Comparison of ENCODE assay signal across 8 mouse cellular contexts in the genomic region with DNA sequence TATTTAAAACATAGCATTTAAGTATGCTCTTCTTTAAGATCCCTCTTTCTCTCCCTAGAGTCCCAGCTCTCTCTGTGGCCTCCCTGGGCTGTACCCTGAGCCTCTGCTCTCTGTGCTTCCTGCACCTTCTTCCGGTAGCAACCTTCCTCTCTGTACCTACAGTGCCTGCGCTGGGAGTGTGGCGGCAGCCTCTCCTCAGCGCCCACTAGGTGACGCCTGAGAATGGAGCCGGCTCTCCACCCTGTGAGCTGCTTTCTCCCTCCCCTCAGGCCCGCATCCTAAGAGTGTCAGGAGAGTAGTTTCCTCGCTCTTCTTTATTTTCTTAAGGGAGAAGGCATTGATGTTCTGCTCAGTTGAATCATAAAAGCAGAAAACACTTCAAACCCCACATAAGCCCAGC. TPM values are rescaled to one million over a fixed set of nuclear protein-coding genes. Genes with fewer than 3 reads are reported as not detected.
DNase-seq lines count a peak whose midpoint lies in the region; ATAC-seq and TF ChIP-seq lines count a peak whose summit lies in the region.
"Had no signal": no experiment of that assay in that cellular context is flagged by ENCODE, and none has a peak within 500 bp of the region (broad histone marks: within the 10 kb centered on the region; RNA-seq: fewer than 3 reads in every experiment).

No protein-coding gene starts in this region.

- no peaks in the 10 kb centered on the region for H3K36me3 ChIP-seq in lung, embryonic 14.5 days (ENCODE audit: insufficient read depth)
- no peaks in the 10 kb centered on the region for H3K36me3 ChIP-seq in midbrain, embryonic 16.5 days (ENCODE audit: control insufficient read depth, insufficient read depth, low read length)
- H3K36me3 ChIP-seq: liver, embryonic 13.5 days had no signal

- no peak overlapping the region for H3K4me3 ChIP-seq in lung, embryonic 14.5 days (ENCODE audit: low read depth, low read length)
- no peak overlapping the region for H3K4me3 ChIP-seq in cortical plate, adult 2 months (ENCODE audit: insufficient read depth, low read length)
- H3K4me3 ChIP-seq in midbrain, embryonic 16.5 days (ENCODE audit: low read depth, low read length) = no peak overlapping the region
- H3K4me3 ChIP-seq: liver, embryonic 13.5 days had no signal

- peak; percentile 70 for TF ChIP-seq CTCF in lung, embryonic 14.5 days (IDR thresholded peaks at IDR 0.05; ENCODE audit: low read depth)
- TF ChIP-seq CTCF in cortical plate, adult 2 months (IDR thresholded peaks at IDR 0.05; ENCODE audit: extremely low read depth, insufficient read depth, low read length) = peak; percentile 33; the same call in 1 of the 2 replicates

- no peaks in the 10 kb centered on the region for H3K9me3 ChIP-seq in lung, embryonic 14.5 days (ENCODE audit: low read depth, low read length)
- no peaks in the 10 kb centered on the region for H3K9me3 ChIP-seq in midbrain, embryonic 16.5 days (replicated peaks; ENCODE audit: control insufficient read depth, low read length, poor library complexity, severe bottlenecking)
- H3K9me3 ChIP-seq: liver, embryonic 13.5 days had no signal

- no peak overlapping the region for H3K9ac ChIP-seq in lung, embryonic 14.5 days
- H3K9ac ChIP-seq in midbrain, embryonic 16.5 days (ENCODE audit: low read depth, low read length) = no peak overlapping the region
- H3K9ac ChIP-seq: liver, embryonic 13.5 days had no signal

- H3K4me2 ChIP-seq in lung, embryonic 14.5 days = no peak overlapping the region
- no peak overlapping the region for H3K4me2 ChIP-seq in midbrain, embryonic 16.5 days (ENCODE audit: low read length)
- H3K4me2 ChIP-seq: liver, embryonic 13.5 days had no signal

- peak; percentile 63; the same call in 1 of the 2 replicates for ATAC-seq in lung, embryonic 14.5 days (ENCODE audit: insufficient read depth)
- ATAC-seq in midbrain, embryonic 16.5 days = peak; percentile 85
- no peak for ATAC-seq in megakaryocyte-erythroid progenitor cell, adult 5-6 weeks (replicated peaks; ENCODE audit: low FRiP score, low TSS enrichment, poor library complexity, severe bottlenecking)

- 5% methylated on average over 8 of the region's 8 CpGs for WGBS in lung, embryonic 14.5 days
- WGBS in midbrain, embryonic 16.5 days = 9% methylated on average over 8 of the region's 8 CpGs

- H3K27ac ChIP-seq in lung, embryonic 14.5 days (ENCODE audit: low read depth) = no peak overlapping the region
- H3K27ac ChIP-seq in cortical plate, adult 2 months (ENCODE audit: insufficient read depth, low read length) = no peak overlapping the region
- no peak overlapping the region for H3K27ac ChIP-seq in midbrain, embryonic 16.5 days (ENCODE audit: low read length)
- H3K27ac ChIP-seq: liver, embryonic 13.5 days had no signal

- no peaks in the 10 kb centered on the region for H3K4me1 ChIP-seq in lung, embryonic 14.5 days (ENCODE audit: insufficient read depth)
- no peaks in the 10 kb centered on the region for H3K4me1 ChIP-seq in cortical plate, adult 2 months (ENCODE audit: control insufficient read depth, insufficient read depth, low read length)
- H3K4me1 ChIP-seq in midbrain, embryonic 16.5 days (ENCODE audit: control insufficient read depth, insufficient read depth, low read length) = no peaks in the 10 kb centered on the region
- H3K4me1 ChIP-seq: liver, embryonic 13.5 days had no signal

- peak; percentile 51 for DNase-seq in lung, embryonic 14.5 days
- DNase-seq in lung, postnatal 14 days = no peak
- peak; percentile 10 to 38 for DNase-seq in frontal cortex, postnatal 14 days (ENCODE audit: low spot score in 2 of 2)
- peak; percentile 6 to 46 for DNase-seq in layer of hippocampus, adult 18-20 months (ENCODE audit: low spot score in 2 of 2)
- DNase-seq: liver, embryonic 13.5 days had no signal

- TF ChIP-seq POLR2A in cortical plate, adult 2 months (IDR thresholded peaks at IDR 0.05; ENCODE audit: extremely low read depth, insufficient read depth, low read length) = no peak

- H3K27me3 ChIP-seq in lung, embryonic 14.5 days (ENCODE audit: insufficient read depth, low read length) = no peaks in the 10 kb centered on the region
- no peaks in the 10 kb centered on the region for H3K27me3 ChIP-seq in midbrain, embryonic 16.5 days (ENCODE audit: control insufficient read depth, insufficient read depth, low read depth, low read length)
- H3K27me3 ChIP-seq: liver, embryonic 13.5 days had no signal

RNA-seq across cellular contexts. Expression of gene Dmrt2, which starts 41.2 kb away (rescaled TPM):
- polyA plus RNA-seq in lung, embryonic 14.5 days (2014; fragmentation: Nextera tagmentation; extraction: Ambion mirVana) = 0.41 and 0.62 TPM in 2 replicates
- 1.4 and 1.5 TPM in 2 replicates for polyA plus RNA-seq in cortical plate, adult 2 months (2012; rRNA removed)
- under 1 TPM; 0.79 to 0.81 TPM for total RNA-seq in layer of hippocampus, adult 18-20 months (2021)
- polyA plus RNA-seq in midbrain, embryonic 16.5 days (2015; fragmentation: Nextera tagmentation; extraction: Ambion mirVana) = 0.23 TPM in 1 of 2 replicates, not detected in the other
- not detected in 2 replicates for total RNA-seq in megakaryocyte-erythroid progenitor cell, adult 5-6 weeks (2014; fragmentation: Nextera tagmentation)
- not detected in 2 replicates for total RNA-seq in megakaryocyte-erythroid progenitor cell, adult 5-6 weeks (2017)
